Mouse (Mus musculus): ENCODE measurements around the gene Zdhhc18. TPM values are rescaled to one million over a fixed set of nuclear protein-coding genes. Genes with fewer than 3 reads are reported as not detected.

Zdhhc18 gene
- 10 to 100 TPM; 24.1 to 35.7 TPM for total RNA-seq (2021)
- long read RNA-seq, experiment 1, full-length matches to known transcripts, result 11 of 69 reads
- long read RNA-seq, experiment 1, partial matches to known transcripts, result 6 of 69 reads
- long read RNA-seq, experiment 1, other reads (novel, unspliced or antisense), result 52 of 69 reads
- long read RNA-seq, experiment 2, full-length matches to known transcripts, result 6 of 64 reads
- long read RNA-seq, experiment 2, partial matches to known transcripts, result 4 of 64 reads
- long read RNA-seq, experiment 2, other reads (novel, unspliced or antisense), result 54 of 64 reads

DNA sequence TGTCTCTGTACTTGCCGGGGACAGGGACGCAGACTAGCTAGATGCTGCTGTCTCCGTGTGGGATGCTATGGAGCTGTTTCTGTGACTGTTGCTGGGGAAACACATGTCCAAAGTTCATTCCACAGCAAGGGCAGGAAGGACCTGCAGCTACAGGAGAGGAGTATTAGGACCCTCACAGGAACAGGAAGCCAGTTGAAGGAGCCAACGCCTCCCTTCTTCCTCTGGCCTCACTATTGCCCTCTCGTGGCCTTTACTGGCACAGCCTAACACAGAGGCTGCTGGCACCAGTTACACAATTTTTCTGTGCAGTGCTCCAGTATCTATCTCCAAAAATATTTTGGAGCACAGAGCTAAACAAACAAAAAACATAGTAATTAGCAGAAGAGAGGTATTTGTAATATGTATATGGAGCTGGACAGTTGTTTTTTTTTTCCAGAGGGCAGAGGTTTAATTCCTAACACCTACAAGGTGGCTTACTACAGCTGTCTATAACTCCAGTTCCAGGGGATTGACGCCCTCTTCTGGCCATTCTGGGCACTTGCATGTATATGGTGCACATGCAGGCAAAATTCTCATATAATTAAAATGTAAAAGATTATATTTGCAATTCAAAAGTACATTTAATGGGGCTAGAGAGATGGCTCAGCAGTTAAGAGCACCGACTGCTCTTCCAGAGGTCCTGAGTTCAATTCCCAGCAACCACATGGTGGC, at the start of gene Zdhhc18:
Gene Zdhhc18, minus strand, starts transcription at position 166 of the 711 bp plus-strand sequence.
- peak; percentile 82 for DNase-seq (ENCODE audit: low spot score)

DNA sequence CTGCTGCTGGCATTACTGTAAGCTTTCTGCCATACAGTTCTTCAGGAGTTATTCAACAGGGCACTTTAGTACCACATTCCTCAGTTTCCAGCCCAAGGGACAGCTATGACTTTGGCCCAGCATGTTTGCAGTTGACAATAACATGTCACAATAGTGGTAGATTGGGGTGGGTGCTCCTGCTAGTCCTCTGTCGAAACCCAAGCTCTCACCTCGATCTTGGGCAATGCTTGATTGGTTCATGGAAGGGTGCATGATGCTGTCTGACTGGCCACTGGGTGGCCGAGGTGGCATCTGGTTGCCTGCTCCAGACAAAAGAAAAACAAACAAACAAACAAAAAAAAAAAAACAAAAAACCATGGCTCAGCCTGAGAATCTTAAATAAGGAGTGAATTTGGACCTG, 45.4 kb upstream of the Zdhhc18 start:
- no peak for DNase-seq (ENCODE audit: low spot score)

DNA sequence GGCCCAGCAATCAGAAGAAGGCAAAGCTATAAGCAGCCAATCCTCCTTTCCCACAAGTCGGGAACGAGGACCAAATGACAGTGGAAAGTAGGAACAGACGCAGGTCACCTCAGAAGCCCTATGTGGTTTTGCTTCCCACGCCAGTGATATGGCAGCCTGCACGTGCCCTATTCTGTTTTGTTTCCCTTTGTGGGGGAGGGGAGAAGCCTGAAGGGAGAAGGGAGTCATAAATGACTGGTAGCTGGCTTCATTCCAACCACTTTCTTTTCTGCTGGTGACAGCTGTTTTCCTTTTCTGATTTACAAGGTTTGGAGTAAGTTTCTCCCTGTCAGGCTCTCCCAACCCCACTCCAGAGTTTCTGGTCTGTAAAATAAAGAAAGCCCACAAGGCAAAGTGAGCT, 40.3 kb upstream of the Zdhhc18 start:
- DNase-seq (ENCODE audit: low spot score), result no peak

DNA sequence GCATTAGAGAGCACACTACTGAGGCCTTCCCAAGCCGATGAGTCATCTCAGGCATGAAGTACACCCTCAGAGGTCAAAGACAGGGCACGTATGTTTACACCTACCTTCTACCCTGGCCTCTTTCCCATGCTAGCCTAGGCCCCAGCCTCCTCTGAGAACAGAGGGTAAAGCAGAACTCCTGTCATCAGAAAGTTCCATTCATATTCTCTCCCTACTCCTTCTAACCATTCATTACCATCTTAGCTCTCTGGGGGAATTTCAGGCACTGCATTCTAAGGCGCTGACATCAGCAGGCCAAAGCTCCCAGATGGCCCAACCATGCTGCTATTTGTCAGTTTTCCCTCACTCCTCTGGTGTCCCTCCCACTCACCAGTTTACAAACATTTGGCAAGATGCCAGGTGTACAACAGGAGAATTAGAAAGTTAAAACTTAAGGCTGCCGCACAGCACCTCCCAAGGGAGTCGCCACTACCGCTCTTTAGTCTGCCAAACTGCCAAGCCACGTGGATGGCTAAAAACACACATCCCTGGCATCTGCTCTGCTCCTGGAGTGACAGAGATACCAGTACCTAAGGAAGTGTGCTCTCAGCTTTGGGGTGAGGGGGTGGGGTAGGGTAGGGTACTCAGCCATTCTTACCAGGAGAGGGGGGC, 38.6 kb upstream of the Zdhhc18 start:
- DNase-seq (ENCODE audit: low spot score), result peak; percentile 75

DNA sequence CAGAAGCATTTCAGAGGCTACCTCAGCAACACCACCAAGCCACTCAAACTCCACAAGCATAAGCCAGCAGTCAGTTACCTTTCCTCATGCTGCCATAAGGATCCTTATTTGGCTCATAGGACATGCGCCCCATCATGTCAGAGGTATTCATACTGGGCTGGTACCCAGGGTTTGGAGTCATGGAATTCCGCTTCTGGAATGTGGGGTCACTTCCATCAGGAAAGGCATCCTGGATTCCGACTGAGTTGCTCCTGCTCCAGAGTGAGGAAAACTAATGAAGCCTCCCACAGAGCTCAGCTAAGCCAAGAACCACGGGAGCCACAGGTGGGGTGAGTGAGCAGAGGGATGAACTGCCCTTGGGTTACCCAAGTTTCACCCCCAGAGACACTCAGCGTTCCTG, 37.2 kb upstream of the Zdhhc18 start:
- DNase-seq (ENCODE audit: low spot score), result no peak

DNA sequence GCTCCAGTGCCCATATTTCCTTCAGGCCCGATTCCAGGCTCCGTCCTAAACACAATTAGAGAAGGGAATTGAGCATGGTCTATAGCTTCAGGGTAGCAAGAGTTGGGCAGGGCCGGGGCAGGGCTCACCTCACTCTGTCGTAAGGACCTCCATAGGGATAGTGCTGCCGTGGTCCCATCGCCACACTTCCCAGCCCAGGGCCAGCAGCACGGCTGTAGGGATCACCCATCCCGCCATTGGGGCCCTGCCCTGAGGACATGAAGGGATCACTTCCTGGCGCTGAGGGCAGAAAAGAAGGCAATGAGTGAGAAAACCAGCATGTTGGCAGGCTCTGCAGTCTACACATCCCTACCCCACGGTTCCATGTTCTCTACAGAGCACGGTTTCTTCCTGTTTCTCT, 36.6 kb upstream of the Zdhhc18 start:
- no peak for DNase-seq (ENCODE audit: low spot score)

DNA sequence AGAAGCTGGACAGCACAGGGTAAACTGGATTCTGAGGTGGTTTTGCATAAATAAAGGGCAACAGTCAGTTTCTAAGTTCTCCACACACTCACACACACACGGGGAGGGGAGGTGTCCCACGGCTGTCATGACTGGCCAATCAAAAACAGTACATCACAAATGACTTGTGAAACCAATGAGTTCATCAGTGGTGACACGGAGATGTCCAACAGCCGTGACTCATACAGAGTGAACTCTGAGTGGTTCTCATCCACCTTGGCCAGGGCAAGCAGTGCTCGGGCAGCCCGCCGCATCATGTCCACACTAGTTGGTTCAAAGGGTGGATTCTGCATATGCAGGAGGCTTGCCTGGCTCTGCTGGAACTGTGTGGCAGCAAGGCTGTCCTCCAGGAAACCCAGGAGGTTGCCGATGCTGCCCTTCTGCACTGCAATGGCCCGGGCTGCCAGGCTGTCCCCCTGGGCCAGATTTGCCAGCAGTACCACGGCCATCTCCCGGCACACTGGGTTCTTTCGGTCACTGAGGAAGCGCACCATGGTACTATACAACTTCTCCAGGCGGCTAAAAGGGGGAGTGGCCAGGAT, 30.3 kb upstream of the Zdhhc18 start:
- DNase-seq (ENCODE audit: low spot score), result no peak

DNA sequence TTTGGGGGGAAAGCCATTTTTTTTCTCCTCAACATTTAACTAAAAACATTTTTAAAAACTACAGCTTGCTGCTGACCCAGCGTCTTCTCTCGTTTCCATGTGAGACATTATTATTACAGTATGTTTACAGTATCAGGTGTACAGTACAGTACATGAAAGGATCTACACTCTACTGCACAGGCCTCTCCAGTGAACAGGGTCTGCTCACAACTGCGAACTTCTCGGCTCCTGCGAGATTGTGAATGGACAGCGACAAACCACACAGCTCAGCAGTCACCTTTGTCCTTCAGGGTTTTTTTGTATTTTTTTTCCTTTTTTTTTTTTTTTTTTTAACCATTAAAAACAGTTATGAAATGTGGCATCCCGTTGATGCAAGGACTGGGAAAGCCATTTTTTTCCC, 29.7 kb upstream of the Zdhhc18 start:
- DNase-seq (ENCODE audit: low spot score), result no peak

DNA sequence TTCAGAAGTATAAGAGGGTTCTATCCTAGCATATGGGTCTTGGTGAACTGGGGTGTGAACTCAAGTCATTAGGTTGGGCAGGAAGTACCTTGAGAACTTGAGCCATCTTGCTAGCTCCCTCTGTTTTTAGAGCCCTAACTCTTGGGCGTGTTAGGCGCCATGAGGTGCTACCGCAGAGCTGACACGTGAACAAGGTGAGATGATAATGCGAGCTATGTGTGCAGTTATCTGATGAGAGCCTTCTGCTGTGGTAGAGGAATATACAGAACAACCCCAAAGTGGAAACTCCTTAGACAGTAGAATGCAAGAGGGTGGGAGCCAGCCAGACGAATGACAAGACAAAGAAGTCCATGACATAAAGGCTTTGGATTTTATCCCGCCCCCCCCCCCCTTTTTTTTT, 27.3 kb upstream of the Zdhhc18 start:
- DNase-seq (ENCODE audit: low spot score), result no peak

DNA sequence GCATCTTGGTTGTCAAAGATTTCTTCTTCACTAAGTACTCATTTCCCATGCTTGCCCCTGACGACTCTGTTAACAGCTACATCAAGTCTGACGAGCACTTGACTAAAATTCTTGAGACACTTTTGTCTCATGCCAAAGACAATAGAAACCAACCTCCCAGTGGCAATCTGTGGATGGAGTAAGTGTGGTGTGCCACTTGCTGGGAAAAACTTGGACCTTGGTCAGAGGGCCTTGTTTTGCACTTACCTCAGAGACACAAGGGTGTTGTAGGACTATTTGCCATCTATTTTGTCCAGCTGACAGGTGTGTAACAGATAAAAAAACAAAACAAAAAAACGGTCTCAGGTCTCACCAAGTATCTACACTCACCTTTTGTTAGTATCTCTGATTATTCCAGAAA, 26.2 kb upstream of the Zdhhc18 start:
- DNase-seq (ENCODE audit: low spot score), result no peak

DNA sequence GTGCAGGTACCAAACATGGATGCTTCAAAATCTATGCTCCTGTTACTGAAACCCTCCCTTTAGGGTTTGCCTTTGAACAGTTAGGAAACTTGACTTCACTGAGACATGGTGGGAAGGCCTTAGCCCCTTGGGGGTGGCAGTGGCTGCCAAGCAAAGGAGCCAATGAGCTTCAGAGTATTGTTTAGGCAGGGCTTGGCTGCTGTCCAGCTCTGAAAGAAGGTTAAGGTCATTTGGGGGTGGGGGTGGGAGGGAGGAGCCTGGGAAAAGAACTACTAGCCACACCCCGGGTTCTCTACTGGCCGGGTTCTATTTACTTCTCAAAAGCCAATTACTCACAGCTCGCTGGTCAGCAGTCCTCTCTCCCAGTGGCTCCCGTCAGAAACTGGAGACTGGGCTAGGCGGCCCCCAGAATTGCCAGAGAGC, 25.7 kb upstream of the Zdhhc18 start:
- DNase-seq (ENCODE audit: low spot score), result peak; percentile 52

DNA sequence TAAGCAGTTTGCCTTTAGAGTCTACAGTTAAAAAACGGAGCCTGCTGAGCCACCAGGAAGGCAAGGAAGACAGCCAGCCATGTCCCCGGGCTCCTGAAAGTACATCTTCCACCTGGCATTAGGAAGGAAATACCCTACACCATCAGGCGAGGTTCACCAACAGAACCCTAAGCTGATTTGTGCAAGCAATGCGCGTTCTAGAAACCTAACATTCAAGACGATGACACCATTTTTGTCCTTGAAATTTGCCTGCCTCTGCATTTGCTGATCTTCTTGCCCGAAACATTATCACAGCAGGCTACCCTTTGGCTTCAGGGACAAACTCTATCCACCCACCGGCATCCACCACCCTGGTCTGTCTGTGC, 24.4 kb upstream of the Zdhhc18 start:
- no peak for DNase-seq (ENCODE audit: low spot score)

DNA sequence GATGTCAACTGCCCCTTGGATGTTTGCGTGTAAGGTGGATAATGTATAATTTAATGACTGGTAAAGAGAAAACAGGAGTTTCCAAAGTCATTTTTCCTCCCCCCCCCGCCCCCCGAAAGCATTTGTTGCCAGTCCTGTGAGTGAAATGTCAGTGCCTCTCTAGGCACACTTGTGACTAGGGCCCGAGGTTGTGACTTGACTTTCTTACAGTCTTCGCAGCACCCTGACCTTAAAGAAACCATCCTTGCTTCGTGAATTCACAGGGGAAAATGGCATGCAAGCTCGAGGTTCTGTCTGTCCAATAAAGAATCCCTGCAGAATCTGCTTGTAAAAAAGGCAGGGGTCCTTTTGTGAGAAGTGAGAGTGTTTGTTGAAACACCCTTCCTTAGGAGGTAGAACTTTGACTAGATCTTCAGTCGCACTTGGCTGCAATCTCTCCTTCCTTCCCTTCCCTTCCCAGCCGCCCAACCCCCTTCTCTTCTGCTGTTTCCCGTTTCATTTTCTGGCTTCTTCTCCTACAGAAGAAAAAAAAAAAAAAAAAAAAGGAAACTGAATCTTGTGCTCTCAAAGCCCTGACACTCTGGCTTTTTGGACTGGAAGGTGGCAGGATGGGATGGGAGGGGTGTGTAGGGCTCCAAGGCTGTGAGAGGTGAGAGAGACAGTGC, 23.8 kb upstream of the Zdhhc18 start:
- DNase-seq (ENCODE audit: low spot score), result peak; percentile 53

DNA sequence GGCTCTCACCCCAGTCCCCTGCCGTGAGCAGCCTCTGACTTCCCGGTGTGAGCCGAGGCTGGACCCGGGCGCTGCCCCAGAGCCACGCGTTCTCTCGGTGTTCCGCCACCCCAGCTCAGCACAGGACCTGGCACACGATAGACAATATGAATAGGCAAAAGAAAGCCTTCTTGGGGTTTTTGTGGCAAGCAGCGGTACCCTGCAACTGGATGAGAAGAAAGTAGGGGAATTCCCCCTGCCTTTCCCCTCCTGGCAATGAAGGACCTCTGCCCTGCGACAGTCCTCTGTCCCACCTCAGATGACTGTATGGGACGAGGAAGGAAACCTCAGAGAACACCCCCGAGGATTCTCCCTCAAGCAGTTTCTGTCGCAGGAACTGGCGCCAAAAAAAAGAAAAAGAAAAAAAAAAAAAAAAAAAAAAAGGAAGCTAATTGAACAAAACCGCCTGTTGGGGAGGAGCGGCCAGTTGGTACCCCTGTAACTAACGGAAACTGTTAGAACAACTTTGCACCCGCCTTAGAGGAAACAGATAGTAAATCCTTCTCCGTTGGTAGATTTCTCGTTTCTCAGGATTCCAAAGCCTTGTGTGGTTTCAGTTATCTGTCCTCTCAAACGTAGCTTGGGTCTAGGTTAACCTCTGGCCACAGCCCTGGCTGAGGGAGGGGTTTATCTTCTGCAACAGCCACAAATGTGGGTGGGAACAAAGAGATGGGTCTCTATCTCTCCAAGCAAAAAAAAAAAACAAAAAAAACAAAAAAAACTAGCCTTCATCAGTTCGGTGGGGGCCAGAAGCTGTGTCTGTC, 23.1 kb upstream of the Zdhhc18 start:
- DNase-seq (ENCODE audit: low spot score), result peak; percentile 41

DNA sequence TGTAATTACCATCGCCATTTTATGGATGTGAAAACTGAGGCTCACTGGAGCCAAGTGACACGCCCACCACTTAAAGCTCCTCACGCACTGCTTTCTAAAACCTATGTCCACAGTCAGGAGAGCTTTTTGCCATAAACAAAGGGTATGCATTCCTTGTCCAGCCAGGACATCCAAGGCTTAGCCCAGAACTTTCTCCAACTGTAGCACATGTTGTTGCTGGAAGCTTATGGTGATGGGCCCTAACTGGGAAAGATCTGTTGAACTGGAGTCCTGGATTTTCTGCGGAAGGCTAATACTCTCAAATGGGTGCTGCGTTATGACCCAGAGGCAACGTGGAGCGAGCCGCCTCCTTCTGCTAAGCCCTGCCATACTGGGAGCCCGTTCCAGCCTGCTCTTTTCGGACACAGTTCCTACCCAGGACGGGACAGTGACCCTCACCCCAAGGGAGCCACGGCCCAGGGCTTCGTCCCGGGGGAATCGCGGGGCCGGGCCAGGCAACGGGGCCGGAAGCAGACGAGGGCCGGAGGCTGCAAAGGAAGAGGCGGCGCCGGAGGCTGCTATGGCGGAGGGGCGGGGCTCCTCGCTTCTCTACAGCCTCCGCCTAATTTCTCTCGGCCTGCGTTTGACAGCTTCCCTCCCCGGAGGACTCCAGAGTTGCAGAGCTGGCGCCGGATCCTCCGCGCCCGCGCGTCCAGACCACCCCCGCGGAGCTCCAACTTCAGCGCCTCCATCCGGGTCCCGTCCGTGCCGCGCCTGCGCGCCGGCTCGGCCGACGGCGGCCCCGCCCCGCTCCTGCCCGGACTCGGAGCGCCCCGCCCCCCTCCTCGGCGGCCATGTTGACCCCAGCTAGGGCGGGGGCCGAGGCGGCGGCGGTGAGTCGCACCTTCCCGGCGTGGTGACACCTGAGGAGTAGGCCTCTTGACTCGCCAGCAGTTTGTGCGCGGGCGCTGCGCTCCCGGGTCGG, 22.2 kb upstream of the Zdhhc18 start, which contains the start of gene Pigv:
Gene Pigv, minus strand, starts transcription at position 767 of the 964 bp plus-strand sequence.
- DNase-seq (ENCODE audit: low spot score), result peak; percentile 90

DNA sequence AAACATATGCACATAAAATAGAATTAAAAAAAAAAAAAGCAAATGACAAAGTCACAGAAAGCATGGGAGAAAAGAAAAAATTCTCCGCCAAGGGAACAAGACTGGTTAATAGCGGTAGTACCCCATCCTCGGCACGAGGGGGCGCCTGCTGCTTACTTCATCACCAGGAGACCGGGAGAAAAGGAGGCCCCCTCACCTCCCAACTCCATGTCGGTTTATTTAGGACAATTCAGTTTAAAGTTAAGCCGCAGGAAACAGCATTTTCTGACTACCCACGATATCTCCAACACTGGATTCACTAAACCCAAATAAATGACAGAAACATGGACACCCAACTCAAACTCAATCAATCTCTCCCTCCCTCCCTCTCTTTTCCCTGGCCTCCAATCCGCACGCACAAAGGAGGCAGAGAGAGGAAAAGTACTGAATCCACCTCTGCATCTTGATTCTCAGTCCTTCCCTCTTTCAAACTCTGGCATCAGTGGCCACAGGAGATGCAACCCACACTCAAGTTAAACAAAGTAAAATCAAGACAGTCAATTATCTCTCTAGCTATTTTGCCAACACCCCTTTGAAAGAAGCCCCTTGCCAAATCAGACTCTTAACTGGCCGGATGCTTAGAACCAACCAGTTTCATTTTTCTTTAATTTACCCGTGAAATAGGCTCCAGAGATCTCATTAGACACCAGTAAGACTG, 21.4 kb upstream of the Zdhhc18 start:
- peak; percentile 87 for DNase-seq (ENCODE audit: low spot score)

DNA sequence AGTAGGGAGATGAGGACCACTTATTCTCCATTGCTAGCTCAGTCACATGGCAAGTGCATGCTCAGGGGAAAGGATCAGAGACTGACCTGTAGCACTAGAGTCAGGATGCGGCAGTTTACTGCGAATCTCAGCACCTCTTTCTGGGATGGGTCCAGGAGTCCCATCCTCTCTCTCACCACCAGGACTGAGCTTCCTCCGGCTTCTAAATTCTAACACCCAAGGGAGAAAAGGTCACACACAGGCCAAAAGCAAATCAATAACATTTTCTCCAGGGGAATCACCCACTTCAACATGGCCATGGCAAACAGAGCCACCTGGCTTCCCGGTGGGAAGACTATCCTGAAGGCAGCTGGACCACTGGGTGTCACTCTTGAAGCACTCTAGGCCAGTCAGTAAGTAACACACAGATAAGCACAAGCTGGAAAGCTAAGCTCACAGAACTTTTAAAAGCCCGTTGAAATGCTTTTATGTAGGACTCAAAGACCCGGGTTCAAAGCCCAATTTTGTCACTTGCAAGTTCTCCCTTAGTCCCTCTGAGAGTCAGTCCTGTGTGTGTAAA, 19.8 kb upstream of the Zdhhc18 start:
- DNase-seq (ENCODE audit: low spot score), result no peak

DNA sequence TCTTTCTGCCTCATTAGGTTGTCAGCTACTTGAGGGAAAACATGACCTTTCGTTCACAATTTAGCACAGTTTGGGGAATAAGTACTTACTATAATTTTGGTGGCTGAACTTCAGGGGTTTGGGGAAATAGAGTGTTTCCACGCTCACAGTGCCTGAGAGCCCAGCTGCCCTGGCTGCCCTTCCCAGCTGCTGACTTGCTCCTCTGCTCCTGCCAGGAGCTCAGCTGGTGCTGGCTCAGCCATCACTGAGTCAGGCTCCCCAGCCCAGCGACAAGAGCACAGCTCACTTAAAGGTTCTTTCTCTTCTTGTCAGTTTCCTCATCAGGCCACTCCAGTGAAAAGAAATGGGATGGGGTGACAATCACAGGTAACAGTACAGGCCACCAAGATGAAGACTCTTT, 18.6 kb upstream of the Zdhhc18 start:
- peak; percentile 62 for DNase-seq (ENCODE audit: low spot score)

DNA sequence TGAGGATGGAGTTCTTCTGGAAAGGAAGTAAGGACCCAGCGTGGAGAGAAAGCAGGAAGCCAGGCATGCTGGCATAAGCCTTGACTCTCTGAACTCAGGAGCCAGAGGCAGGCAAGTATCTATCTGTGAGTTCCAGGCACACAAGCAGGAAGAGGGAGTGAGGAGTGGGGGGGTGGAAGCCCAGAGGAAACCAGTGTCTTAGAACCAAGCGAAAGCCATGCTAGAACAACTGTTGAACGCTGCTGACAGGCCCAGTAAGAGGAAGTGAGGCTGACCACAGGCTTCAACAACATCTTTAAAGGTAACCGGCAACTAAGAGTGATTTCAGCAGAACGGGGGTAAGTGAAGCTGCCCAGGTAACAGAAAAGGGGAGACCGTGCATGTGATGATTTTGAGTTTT, 16.2 kb upstream of the Zdhhc18 start:
- DNase-seq (ENCODE audit: low spot score), result no peak

Data from gastrocnemius, adult 18-20 months (tissue).